Mouse (Mus musculus) C2C12 (cell line): Measurements from ENCODE around the gene Cox20.

ENCODE experiments used
- CTCF ChIP-seq: IDR thresholded peaks from one replicate; pipeline ENCODE4 v1.5.1; 2011; ENCODE audit not compliant: control insufficient read depth, insufficient read depth, insufficient read length
- MAX ChIP-seq: IDR thresholded peaks from one replicate; pipeline ENCODE4 v1.6.1; 2011; ENCODE audit warnings: mild to moderate bottlenecking, control low read depth
- MYOG ChIP-seq: IDR thresholded peaks from one replicate; pipeline ENCODE4 v1.6.1; 2011; ENCODE audit not compliant: control insufficient read depth, insufficient read length; ENCODE audit errors: extremely low read depth
- USF1 ChIP-seq: IDR thresholded peaks from one replicate; pipeline ENCODE4 v1.6.1; 2011; ENCODE audit warnings: low read depth, mild to moderate bottlenecking, control low read depth, moderate library complexity

GRCm38 (mm10) chr1:178329946-178330345, 11.0 kb downstream of the Cox20 start:
- no peak for TF ChIP-seq USF1
- TF ChIP-seq MYOG, result no peak
- no peak for TF ChIP-seq CTCF
- TF ChIP-seq MAX, result no peak
